Mouse (Mus musculus): ENCODE measurements at regions not wholly inside any gene's neighbourhood (a gene's known extent, or its start where the extent isn't known, plus 50 kb on each side); places are given as distances from the start of the nearest gene placed in this dataset.
"Not testable (repeated sequence)": the region's sequence is repeated elsewhere in the genome, so short reads cannot be mapped to it uniquely, and the experiment has no call there.

GRCm38 (mm10) chr13:74969244-74969643, 120.4 kb upstream of the Pcsk1 start:
- no peak for DNase-seq (ENCODE audit: low read depth, low spot score)

GRCm38 (mm10) chr13:74955876-74956275, 133.8 kb upstream of the Pcsk1 start:
- DNase-seq (ENCODE audit: low read depth, low spot score) = peak; percentile 33

GRCm38 (mm10) chr13:74913655-74914054, 105.0 kb upstream of the Cast start:
- not testable (repeated sequence) for DNase-seq (ENCODE audit: low read depth, low spot score)

- peak; percentile 73 for DNase-seq (ENCODE audit: low read depth, low spot score)
Measured at GRCm38 (mm10) chr13:74903213-74904055, 94.8 kb upstream of the Cast start.

- DNase-seq (ENCODE audit: low read depth, low spot score) = no peak
Measured at GRCm38 (mm10) chr13:74889859-74890469, 81.4 kb upstream of the Cast start.

- DNase-seq (ENCODE audit: low read depth, low spot score) = no peak
Measured at GRCm38 (mm10) chr13:74867720-74868119, 59.1 kb upstream of the Cast start.

- DNase-seq (ENCODE audit: low read depth, low spot score) = peak; percentile 42
Measured at GRCm38 (mm10) chr13:74864000-74864399, 55.4 kb upstream of the Cast start.

- DNase-seq (ENCODE audit: low read depth, low spot score) = peak; percentile 16
Measured at GRCm38 (mm10) chr13:74861373-74861970, 52.9 kb upstream of the Cast start.

Measured in brain, adult 2 months (tissue).